In the genomic region with DNA sequence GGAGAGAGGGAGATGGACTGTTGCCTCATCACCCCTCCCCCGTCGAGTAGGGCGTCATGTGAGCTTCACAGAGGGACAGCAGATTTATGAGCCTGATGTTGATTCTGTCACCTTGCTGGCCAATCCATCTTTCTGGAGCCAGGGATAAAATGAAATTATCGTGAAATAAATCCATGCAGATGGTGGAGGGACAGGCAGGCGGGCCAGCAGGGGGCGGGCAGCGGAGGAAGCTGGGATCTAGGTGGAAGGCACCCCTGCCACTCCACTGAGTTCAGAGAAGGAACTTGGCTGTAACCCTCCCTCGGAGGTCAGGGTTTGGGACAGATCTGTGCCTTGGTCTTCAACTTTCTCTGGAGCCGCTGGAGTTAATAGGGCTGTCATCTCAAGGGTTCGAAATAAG, we compare ENCODE assay signal across 11 mouse cellular contexts. TPM values are rescaled to one million over a fixed set of nuclear protein-coding genes. Genes with fewer than 3 reads are reported as not detected.
DNase-seq lines count a peak whose midpoint lies in the region; ATAC-seq and TF ChIP-seq lines count a peak whose summit lies in the region.
"Had no signal": no experiment of that assay in that cellular context is flagged by ENCODE, and none has a peak within 500 bp of the region (broad histone marks: within the 10 kb centered on the region; RNA-seq: fewer than 3 reads in every experiment).

No protein-coding gene starts in this region.

- peak; percentile 66 for TF ChIP-seq CTCF in lung, embryonic 14.5 days (IDR thresholded peaks at IDR 0.05; ENCODE audit: low read depth)
- TF ChIP-seq CTCF in ES-Bruce4 (IDR thresholded peaks at IDR 0.05; ENCODE audit: low read depth, low read length) = peak; percentile 19

- no peaks in the 10 kb centered on the region for H3K9me3 ChIP-seq in lung, embryonic 14.5 days (ENCODE audit: low read depth, low read length)
- H3K9me3 ChIP-seq in ES-Bruce4 (replicated peaks; ENCODE audit: control insufficient read depth, insufficient read depth, low read length, poor library complexity, severe bottlenecking) = no peaks in the 10 kb centered on the region
- no peaks in the 10 kb centered on the region for H3K9me3 ChIP-seq in forebrain, embryonic 13.5 days (replicated peaks)
- H3K9me3 ChIP-seq in kidney, embryonic 16.5 days (ENCODE audit: low read length) = no peaks in the 10 kb centered on the region

- H3K4me1 ChIP-seq in lung, embryonic 14.5 days (ENCODE audit: insufficient read depth) = no peaks in the 10 kb centered on the region
- no peaks in the 10 kb centered on the region for H3K4me1 ChIP-seq in ES-Bruce4 (ENCODE audit: control insufficient read depth, insufficient read depth, low read length)
- H3K4me1 ChIP-seq in forebrain, embryonic 13.5 days = peaks cover 65% of the 10 kb centered on the region
- H3K4me1 ChIP-seq in kidney, embryonic 16.5 days (ENCODE audit: insufficient read depth, low read length) = no peaks in the 10 kb centered on the region

- WGBS in lung, embryonic 14.5 days = 20% methylated on average over 10 of the region's 10 CpGs
- 22% methylated on average over 10 of the region's 10 CpGs for WGBS in forebrain, embryonic 13.5 days
- 14% methylated on average over 10 of the region's 10 CpGs for WGBS in kidney, embryonic 16.5 days

- no peak for ATAC-seq in lung, embryonic 14.5 days (ENCODE audit: insufficient read depth)
- ATAC-seq in forebrain, embryonic 13.5 days = no peak
- ATAC-seq in kidney, embryonic 16.5 days (ENCODE audit: low FRiP score, low TSS enrichment) = no peak

- H3K27me3 ChIP-seq in lung, embryonic 14.5 days (ENCODE audit: insufficient read depth, low read length) = peaks cover 63% of the 10 kb centered on the region
- no peaks in the 10 kb centered on the region for H3K27me3 ChIP-seq in ES-Bruce4 (ENCODE audit: control insufficient read depth, insufficient read depth, low read length, poor library complexity, severe bottlenecking)
- peaks cover 48% of the 10 kb centered on the region for H3K27me3 ChIP-seq in forebrain, embryonic 13.5 days
- peaks cover 74% of the 10 kb centered on the region for H3K27me3 ChIP-seq in kidney, embryonic 16.5 days (ENCODE audit: insufficient read depth, low read length)

- no peak for TF ChIP-seq POLR2A in ES-Bruce4 (IDR thresholded peaks at IDR 0.05; ENCODE audit: insufficient read depth, low read length)

- TF ChIP-seq EP300 in ES-Bruce4 (IDR thresholded peaks at IDR 0.05; ENCODE audit: insufficient read depth, low read depth, low read length) = no peak

- H3K4me2 ChIP-seq in lung, embryonic 14.5 days = no peak overlapping the region
- peak overlapping the region; percentile 20; the same call in 1 of the 2 replicates for H3K4me2 ChIP-seq in forebrain, embryonic 13.5 days
- H3K4me2 ChIP-seq in kidney, embryonic 16.5 days (replicated peaks; ENCODE audit: low read depth, low read length) = no peak overlapping the region

- no peak overlapping the region for H3K9ac ChIP-seq in lung, embryonic 14.5 days
- no peak overlapping the region for H3K9ac ChIP-seq in ES-Bruce4 (ENCODE audit: low read depth, poor library complexity, severe bottlenecking)
- H3K9ac ChIP-seq in forebrain, embryonic 13.5 days = peak overlapping the region; percentile 34; the same call in 1 of the 2 replicates
- no peak overlapping the region for H3K9ac ChIP-seq in kidney, embryonic 16.5 days (replicated peaks; ENCODE audit: low read length)

- no peak overlapping the region for H3K4me3 ChIP-seq in lung, embryonic 14.5 days (ENCODE audit: low read depth, low read length)
- H3K4me3 ChIP-seq in ES-Bruce4 (ENCODE audit: low read depth, low read length) = no peak overlapping the region
- H3K4me3 ChIP-seq in forebrain, embryonic 13.5 days = no peak overlapping the region
- H3K4me3 ChIP-seq in kidney, embryonic 16.5 days (ENCODE audit: low read length) = no peak overlapping the region

- no peaks in the 10 kb centered on the region for H3K36me3 ChIP-seq in lung, embryonic 14.5 days (ENCODE audit: insufficient read depth)
- H3K36me3 ChIP-seq in ES-Bruce4 (ENCODE audit: control insufficient read depth, insufficient read depth, low read length, poor library complexity, severe bottlenecking) = no peaks in the 10 kb centered on the region
- H3K36me3 ChIP-seq in forebrain, embryonic 13.5 days (ENCODE audit: poor library complexity, severe bottlenecking) = no peaks in the 10 kb centered on the region
- no peaks in the 10 kb centered on the region for H3K36me3 ChIP-seq in kidney, embryonic 16.5 days (ENCODE audit: insufficient read depth, low read length)

- peak; percentile 26 for DNase-seq in gastrocnemius, postnatal 10 days
- no peak for DNase-seq in gastrocnemius, adult 8-10 months (ENCODE audit: low spot score in 2 of 2)
- no peak for DNase-seq in lung, embryonic 14.5 days
- no peak for DNase-seq in lung, postnatal 25 days (ENCODE audit: low spot score)
- DNase-seq in urinary bladder, postnatal 25 days (ENCODE audit: low spot score) = no peak
- DNase-seq: liver had no signal

- H3K27ac ChIP-seq in lung, embryonic 14.5 days (ENCODE audit: low read depth) = no peak overlapping the region
- H3K27ac ChIP-seq in ES-Bruce4 (ENCODE audit: insufficient read depth, low read length) = no peak overlapping the region
- H3K27ac ChIP-seq in forebrain, embryonic 13.5 days = no peak overlapping the region
- no peak overlapping the region for H3K27ac ChIP-seq in kidney, embryonic 16.5 days (ENCODE audit: low read length)

RNA-seq across cellular contexts. Expression of a gene that starts 11.9 kb away (rescaled TPM):
- not detected for total RNA-seq in gastrocnemius, postnatal 10 days (2021)
- not detected for total RNA-seq in gastrocnemius, adult 8-10 months (2022)
- not detected in 2 replicates for polyA plus RNA-seq in lung, embryonic 14.5 days (2014; fragmentation: Nextera tagmentation; extraction: Ambion mirVana)
- polyA plus RNA-seq in ES-Bruce4 (2011; ENCODE audit: insufficient read depth, insufficient read length, low read depth, missing spikeins) = not detected in 2 replicates
- not detected in 2 replicates for polyA plus RNA-seq in forebrain, embryonic 13.5 days (2015; fragmentation: Nextera tagmentation; extraction: Ambion mirVana)
- not detected in 2 replicates for polyA plus RNA-seq in kidney, embryonic 16.5 days (2015; fragmentation: Nextera tagmentation; extraction: Ambion mirVana)
- polyA plus RNA-seq: heart, embryonic 16.5 days; large intestine, adult 2 months had no signal

RNA-seq across cellular contexts. Expression of a gene that starts 23.2 kb away (rescaled TPM):
- under 1 TPM; 0.95 to 0.96 TPM for total RNA-seq in gastrocnemius, postnatal 10 days (2021)
- under 1 TPM; 0.27 to 0.83 (median 0.55) TPM for total RNA-seq in gastrocnemius, adult 8-10 months (2022)
- polyA plus RNA-seq in lung, embryonic 14.5 days (2014; fragmentation: Nextera tagmentation; extraction: Ambion mirVana) = 20.3 and 22.1 TPM in 2 replicates
- polyA plus RNA-seq in ES-Bruce4 (2011; ENCODE audit: insufficient read depth, insufficient read length, low read depth, missing spikeins) = 5.3 and 5.8 TPM in 2 replicates
- 5.4 and 6.6 TPM in 2 replicates for polyA plus RNA-seq in forebrain, embryonic 13.5 days (2015; fragmentation: Nextera tagmentation; extraction: Ambion mirVana)
- 9.3 and 12.5 TPM in 2 replicates for polyA plus RNA-seq in kidney, embryonic 16.5 days (2015; fragmentation: Nextera tagmentation; extraction: Ambion mirVana)

RNA-seq across cellular contexts. Expression of a gene that starts 43.9 kb away (rescaled TPM):
- 10 to 100 TPM; 13.4 to 20.4 TPM for total RNA-seq in gastrocnemius, postnatal 10 days (2021)
- total RNA-seq in gastrocnemius, adult 8-10 months (2022) = 10 to 100 TPM in 3 of 4 experiments, 1 to 10 TPM in 1; 9.0 to 15.5 (median 10.6) TPM
- polyA plus RNA-seq in lung, embryonic 14.5 days (2014; fragmentation: Nextera tagmentation; extraction: Ambion mirVana) = 72.8 and 81.6 TPM in 2 replicates
- 30.8 and 33.7 TPM in 2 replicates for polyA plus RNA-seq in ES-Bruce4 (2011; ENCODE audit: insufficient read depth, insufficient read length, low read depth, missing spikeins)
- polyA plus RNA-seq in forebrain, embryonic 13.5 days (2015; fragmentation: Nextera tagmentation; extraction: Ambion mirVana) = 131 and 134 TPM in 2 replicates
- 69.8 and 79.5 TPM in 2 replicates for polyA plus RNA-seq in kidney, embryonic 16.5 days (2015; fragmentation: Nextera tagmentation; extraction: Ambion mirVana)
